Mouse (Mus musculus) forebrain, embryonic 10.5 days (tissue): ENCODE data around the gene Hand2. TPM values are rescaled to one million over a fixed set of nuclear protein-coding genes. Genes with fewer than 3 reads are reported as not detected.

Experiments
- DNase-seq: peaks from one replicate; pipeline ENCODE4 v3.0.0-alpha.2; 2017; ENCODE audit warnings: low spot score; ENCODE audit errors: extremely low spot score
- H3K27ac ChIP-seq: fragments of 300-500 bp; sonication (generic); 2 replicates; pipeline ENCODE4 v1.5.1; 2016; ENCODE audit warnings: mild to moderate bottlenecking
- H3K27me3 ChIP-seq: fragments of 300-500 bp; sonication (generic); 2 replicates; pipeline ENCODE4 v1.6.1; 2016; ENCODE audit warnings: mild to moderate bottlenecking; ENCODE audit not compliant: poor library complexity, severe bottlenecking
- H3K36me3 ChIP-seq: fragments of 300-500 bp; sonication (generic); replicated peaks from 2 replicates; pipeline ENCODE4 v1.6.1; 2016; ENCODE audit warnings: mild to moderate bottlenecking, moderate library complexity
- H3K4me1 ChIP-seq: fragments of 300-500 bp; sonication (generic); 2 replicates; pipeline ENCODE4 v1.6.1; 2016
- H3K4me3 ChIP-seq: fragments of 300-500 bp; sonication (generic); 2 replicates; pipeline ENCODE4 v1.5.1; 2016; ENCODE audit warnings: mild to moderate bottlenecking, moderate library complexity
- H3K9me3 ChIP-seq: fragments of 300-500 bp; sonication (generic); 2 replicates; pipeline ENCODE4 v1.6.1; 2016; ENCODE audit warnings: mild to moderate bottlenecking, moderate library complexity
- WGBS: fragments of 180-500 bp; shearing (Covaris S2); methylation state at CpG from one replicate; pipeline ENCODE4 v1.1.7; 2016; 5-methylcytosine and 5-hydroxymethylcytosine counted together
- polyA plus RNA-seq: library from polyadenylated mRNA; unstranded; fragments of >200 nt; fragmentation: Nextera tagmentation; extraction: Ambion mirVana; gene quantifications from 2 replicates; pipeline ENCODE4 v1.2.1, GENCODE M21; 2016

Hand2 gene
- polyA plus RNA-seq, 1 experiment from 2014 or later = not detected

GRCm38 (mm10) chr8:57327281-57328160 is 6.7 kb downstream of the Hand2 start:
- Histone ChIP-seq H3K27ac (no peak overlapping the region), H3K4me1 (peaks cover 17% of the 10 kb centered on the region), H3K27me3 (peaks cover 100% of the 10 kb centered on the region), H3K36me3 (no peaks in the 10 kb centered on the region), H3K4me3 (peak overlapping the region; percentile 29; the same call in 1 of the 2 replicates), H3K9me3 (no peaks in the 10 kb centered on the region)
- DNase-seq = peak; percentile 52
- under 1% methylated on average over 29 of the region's 29 CpGs for WGBS

DNA sequence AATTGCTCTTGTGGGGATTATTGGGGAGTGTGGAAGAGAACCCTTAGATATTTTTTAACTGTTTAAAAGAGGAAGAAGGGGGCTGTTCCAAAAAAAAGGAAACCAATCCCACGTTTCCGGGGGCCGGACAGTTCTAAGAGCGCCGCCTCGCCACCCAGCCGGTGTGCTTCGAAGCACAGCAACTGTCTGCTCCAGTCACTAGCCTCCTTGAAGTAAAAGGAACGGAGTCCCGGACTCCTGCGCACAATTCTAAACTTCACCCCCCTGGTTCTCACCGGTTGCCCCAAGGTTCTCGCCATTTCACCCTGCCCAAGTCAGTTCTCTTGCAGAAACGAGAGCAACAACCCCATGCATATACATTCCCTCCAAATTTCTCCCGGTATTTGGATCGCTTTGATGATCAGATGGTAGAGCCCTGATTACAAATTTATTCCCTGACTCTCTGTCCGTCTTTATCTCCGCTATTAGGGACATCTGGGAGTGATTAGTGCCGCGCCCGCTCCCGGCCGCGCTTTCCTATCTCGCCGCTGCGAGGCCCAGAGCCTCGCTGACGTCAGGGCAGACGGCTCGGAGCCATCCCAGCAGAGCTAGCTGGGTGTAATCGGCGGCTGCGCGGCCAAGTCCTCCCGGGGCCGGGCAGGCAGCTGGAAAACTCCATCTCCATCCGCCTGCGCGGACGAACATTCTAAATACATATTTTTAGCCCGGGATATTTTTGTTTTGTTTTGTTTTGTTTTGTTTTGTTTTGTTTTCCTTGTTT is 7.6 kb downstream of the Hand2 start:
- DNase-seq = peak; percentile 71
- Histone ChIP-seq H3K36me3 (no peaks in the 10 kb centered on the region), H3K4me1 (peaks cover 17% of the 10 kb centered on the region), H3K27me3 (peaks cover 100% of the 10 kb centered on the region), H3K4me3 (peak overlapping the region; percentile 29), H3K9me3 (no peaks in the 10 kb centered on the region), H3K27ac (no peak overlapping the region)
- WGBS = under 1% methylated on average over 42 of the region's 42 CpGs

DNA sequence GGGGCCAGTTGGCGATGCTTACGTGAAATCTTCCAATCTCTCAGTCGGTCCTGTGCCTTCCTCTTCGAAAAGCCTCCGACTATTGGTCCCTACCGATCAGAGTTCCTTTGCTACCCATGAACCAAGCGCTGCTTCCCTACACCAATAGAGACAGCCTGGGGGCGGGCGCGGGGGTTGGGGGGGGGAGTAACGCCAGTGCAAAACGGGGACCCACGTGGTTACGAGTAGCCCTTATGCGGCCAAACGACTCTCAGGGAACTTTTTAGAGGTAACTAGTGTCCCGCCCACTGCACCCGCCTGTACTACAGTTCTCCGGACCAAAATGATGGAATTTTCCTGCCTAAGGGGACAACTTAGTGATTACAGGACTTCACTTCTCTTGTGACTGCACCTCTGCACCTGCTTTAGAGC is 8.2 kb downstream of the Hand2 start:
- Histone ChIP-seq H3K27me3 (peaks cover 100% of the 10 kb centered on the region), H3K36me3 (no peaks in the 10 kb centered on the region), H3K9me3 (no peaks in the 10 kb centered on the region), H3K4me3 (peak overlapping the region; percentile 29), H3K27ac (no peak overlapping the region), H3K4me1 (peaks cover 21% of the 10 kb centered on the region)
- under 1% methylated on average over 19 of the region's 19 CpGs for WGBS
- DNase-seq = peak; percentile 54

- peaks cover 24% of the 10 kb centered on the region for H3K4me1 ChIP-seq
- peaks cover 100% of the 10 kb centered on the region for H3K27me3 ChIP-seq
- H3K36me3 ChIP-seq = no peaks in the 10 kb centered on the region
- no peak overlapping the region for H3K27ac ChIP-seq
- H3K9me3 ChIP-seq = no peaks in the 10 kb centered on the region
- no peak overlapping the region for H3K4me3 ChIP-seq
- peak; percentile 15 for DNase-seq
- WGBS = 8% methylated on average over 2 of the region's 2 CpGs
These were observed 9.3 kb downstream of the Hand2 start for GRCm38 (mm10) chr8:57330106-57330505.

DNA sequence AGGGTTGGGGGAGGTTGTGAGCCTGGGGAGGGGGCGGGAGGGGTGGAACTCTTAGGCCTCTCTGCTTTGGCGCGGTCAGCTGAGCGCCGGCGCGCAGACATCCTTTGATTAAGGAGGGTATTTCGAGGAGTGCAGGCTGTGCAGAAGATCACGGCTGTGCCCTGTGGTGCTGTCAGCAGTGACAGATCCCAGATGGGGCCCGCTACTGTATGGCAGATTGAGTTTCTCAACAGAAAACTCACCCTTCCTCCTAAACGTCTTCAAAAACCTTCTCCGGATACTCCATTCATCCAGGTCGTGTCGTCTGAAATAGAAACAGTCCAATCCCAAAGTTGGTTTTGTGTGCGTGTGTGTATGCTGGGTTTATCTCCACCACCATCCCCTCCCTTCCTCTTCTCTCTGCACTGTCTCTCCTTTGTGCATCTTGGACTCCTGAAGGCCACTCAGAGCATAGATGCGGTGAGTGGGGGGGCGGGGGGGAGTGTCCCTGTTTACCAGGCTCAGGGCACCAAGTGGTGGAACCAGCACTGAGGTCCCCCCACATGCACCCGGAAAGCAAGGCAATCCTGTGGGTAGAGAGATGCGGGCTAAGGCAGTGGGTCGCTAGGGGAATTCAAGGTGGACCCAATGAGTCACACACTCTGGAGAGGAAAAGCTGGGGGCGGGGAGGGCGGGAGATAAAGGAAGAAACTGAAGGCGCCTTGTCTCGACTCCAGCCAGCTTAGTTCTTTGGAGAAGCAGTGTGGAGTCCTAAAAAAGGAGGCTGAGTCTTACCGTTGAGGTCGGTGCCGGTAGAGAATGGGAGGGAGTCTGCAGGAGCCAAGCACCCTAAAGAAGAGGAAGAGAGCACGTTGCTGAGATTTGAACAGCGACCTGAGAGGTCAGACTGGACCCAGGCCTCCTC is 11.2 kb downstream of the Hand2 start:
- no peaks in the 10 kb centered on the region for H3K36me3 ChIP-seq
- under 1% methylated on average over 29 of the region's 29 CpGs for WGBS
- peak; percentile 52 for DNase-seq
- no peak overlapping the region for H3K4me3 ChIP-seq
- H3K9me3 ChIP-seq = no peaks in the 10 kb centered on the region
- peaks cover 24% of the 10 kb centered on the region for H3K4me1 ChIP-seq
- peaks cover 100% of the 10 kb centered on the region for H3K27me3 ChIP-seq
- no peak overlapping the region for H3K27ac ChIP-seq

DNA sequence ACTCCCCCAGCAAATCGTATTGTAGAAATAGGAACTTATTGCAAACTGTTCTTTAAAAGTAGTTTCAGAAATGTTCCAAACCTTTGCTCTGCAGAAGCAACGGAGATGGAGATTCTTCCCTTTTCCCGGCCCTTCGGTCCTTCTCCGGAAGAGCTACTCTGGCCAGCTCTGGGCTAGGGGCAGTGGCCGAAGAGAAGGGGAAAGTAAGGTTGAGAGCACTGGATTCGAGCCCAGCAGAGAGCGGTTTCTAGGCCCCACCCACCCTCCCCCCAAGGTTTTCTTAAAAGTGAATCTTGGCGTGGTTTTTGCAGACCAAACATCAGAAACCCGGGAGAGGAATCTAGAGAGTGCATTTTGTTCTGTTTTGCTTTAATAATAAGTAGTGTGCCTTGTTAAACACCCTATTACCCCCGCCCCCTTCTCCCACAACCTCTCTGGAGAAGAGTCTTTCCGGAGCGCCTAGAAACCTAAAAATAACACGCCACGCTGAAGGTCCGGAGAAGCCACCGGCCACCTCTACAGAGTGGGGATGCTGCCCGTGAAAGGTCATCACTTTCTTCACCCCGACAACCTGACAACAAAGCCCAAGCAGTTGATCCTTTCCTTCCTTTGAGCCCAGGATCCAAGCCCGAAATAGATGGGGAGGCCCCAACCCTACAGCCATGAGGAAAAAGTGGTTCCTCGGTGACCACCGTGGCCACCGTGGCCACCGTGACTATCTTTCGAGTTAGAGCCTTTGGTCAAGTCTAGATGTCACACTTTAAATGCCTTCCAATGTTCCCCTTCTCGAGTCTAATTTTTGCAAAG is 12.1 kb downstream of the Hand2 start:
- WGBS = under 1% methylated on average over 26 of the region's 26 CpGs
- Histone ChIP-seq H3K27ac (no peak overlapping the region), H3K9me3 (no peaks in the 10 kb centered on the region), H3K27me3 (peaks cover 100% of the 10 kb centered on the region), H3K4me3 (no peak overlapping the region), H3K36me3 (no peaks in the 10 kb centered on the region), H3K4me1 (peaks cover 21% of the 10 kb centered on the region)
- peak; percentile 44 for DNase-seq

GRCm38 (mm10) chr8:57333483-57333770 is 12.6 kb downstream of the Hand2 start:
- no peak for DNase-seq
- peaks cover 16% of the 10 kb centered on the region for H3K4me1 ChIP-seq
- no peak overlapping the region for H3K27ac ChIP-seq
- under 1% methylated on average over 9 of the region's 9 CpGs for WGBS
- H3K27me3 ChIP-seq = peaks cover 100% of the 10 kb centered on the region
- H3K36me3 ChIP-seq = no peaks in the 10 kb centered on the region
- no peak overlapping the region for H3K4me3 ChIP-seq
- H3K9me3 ChIP-seq = no peaks in the 10 kb centered on the region

DNA sequence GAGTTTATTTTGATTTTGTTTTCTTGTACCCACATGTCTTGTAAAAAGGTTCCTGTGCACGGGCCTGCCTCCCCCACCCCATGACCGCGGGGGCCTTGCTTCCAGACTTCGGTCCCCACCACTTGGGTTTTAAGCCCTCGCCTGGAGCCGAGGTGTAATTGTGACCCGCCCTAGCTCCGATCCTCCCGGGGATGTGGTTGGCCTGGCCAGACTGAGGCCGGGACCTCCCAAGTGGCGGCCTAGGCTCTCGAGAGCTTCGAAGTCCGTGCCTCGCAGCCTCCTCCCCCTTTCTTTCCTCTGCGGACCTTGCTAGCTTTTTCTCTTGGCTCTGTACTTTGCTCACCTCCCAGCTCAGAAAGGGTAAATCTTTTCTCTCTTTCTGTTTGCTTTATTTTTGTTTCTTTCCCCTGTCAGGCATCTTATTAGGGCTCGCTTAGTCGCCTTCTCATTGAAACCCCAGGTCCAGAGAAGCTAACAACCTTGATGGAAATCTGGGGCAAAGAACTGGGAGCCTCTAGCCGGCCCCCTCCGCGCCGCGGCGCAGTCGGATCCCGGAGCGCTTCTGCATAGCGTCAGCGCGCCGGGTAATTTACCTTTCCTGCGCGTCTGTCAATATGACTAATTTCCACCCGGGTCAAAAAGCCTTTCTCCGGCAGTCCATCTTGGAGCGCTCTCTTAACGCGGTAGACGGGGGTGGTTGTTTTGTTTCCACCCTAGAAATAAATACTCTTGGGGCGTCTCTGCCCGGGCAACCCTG is 13.2 kb downstream of the Hand2 start:
- Histone ChIP-seq H3K27me3 (peaks cover 100% of the 10 kb centered on the region), H3K9me3 (no peaks in the 10 kb centered on the region), H3K36me3 (no peaks in the 10 kb centered on the region), H3K4me3 (no peak overlapping the region), H3K4me1 (peaks cover 10% of the 10 kb centered on the region), H3K27ac (no peak overlapping the region)
- under 1% methylated on average over 41 of the region's 41 CpGs for WGBS
- peak; percentile 71 for DNase-seq

GRCm38 (mm10) chr8:57334714-57335113 is 13.9 kb downstream of the Hand2 start:
- peaks cover 100% of the 10 kb centered on the region for H3K27me3 ChIP-seq
- peaks cover 8% of the 10 kb centered on the region for H3K4me1 ChIP-seq
- DNase-seq = peak; percentile 24
- H3K27ac ChIP-seq = no peak overlapping the region
- no peak overlapping the region for H3K4me3 ChIP-seq
- 1% methylated on average over 5 of the region's 5 CpGs for WGBS
- H3K9me3 ChIP-seq = no peaks in the 10 kb centered on the region
- H3K36me3 ChIP-seq = no peaks in the 10 kb centered on the region

DNA sequence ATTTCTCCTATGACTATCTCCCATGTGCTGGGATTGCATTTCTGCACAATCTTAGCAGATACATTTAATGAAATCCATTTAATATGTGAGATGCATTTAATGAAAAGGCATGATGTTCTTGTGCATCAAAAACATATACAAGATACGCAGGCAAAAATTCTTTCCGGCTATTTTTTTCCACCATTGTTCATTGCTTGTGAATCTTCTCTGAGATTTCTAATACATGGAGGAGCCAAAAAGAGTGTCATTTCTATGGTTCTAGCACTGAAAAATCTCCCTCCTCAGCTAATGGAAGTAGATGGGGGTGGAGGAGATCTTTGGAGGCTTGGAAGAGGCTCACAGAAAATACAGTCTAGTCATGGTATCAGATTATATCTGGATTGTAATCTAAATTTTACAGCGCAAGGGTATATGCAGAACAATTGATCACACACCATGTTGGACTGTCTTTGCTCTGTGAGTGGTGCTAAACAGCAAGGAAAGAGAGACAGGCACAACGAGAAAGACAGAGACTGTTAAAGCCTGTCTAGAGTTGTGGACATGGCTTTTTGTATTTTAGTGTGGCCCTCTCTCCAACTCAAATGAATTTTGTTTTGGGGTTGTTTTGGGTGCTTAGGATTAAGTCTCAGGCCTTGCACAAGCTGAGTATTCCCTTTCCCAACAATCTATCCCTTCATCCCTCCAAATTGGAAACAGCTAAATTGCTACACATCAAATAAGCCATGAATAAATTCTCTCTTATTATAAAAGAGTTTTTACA is 16.7 kb downstream of the Hand2 start:
- Histone ChIP-seq H3K27ac (no peak overlapping the region), H3K4me1 (peaks cover 16% of the 10 kb centered on the region), H3K27me3 (peaks cover 100% of the 10 kb centered on the region), H3K9me3 (no peaks in the 10 kb centered on the region), H3K4me3 (no peak overlapping the region), H3K36me3 (no peaks in the 10 kb centered on the region)
- DNase-seq = peak; percentile 13
- WGBS = 33% methylated on average over 4 of the region's 4 CpGs
